Mouse (Mus musculus) ovary, postnatal 14 days (tissue): Measurements from ENCODE around the gene Osgepl1.
"Not testable (repeated sequence)": the region's sequence is repeated elsewhere in the genome, so short reads cannot be mapped to it uniquely, and the experiment has no call there.

ENCODE experiments used
- DNase-seq: peaks from one replicate; pipeline ENCODE4 v3.0.0; 2022; ENCODE audit warnings: low spot score

The Osgepl1 gene

DNA sequence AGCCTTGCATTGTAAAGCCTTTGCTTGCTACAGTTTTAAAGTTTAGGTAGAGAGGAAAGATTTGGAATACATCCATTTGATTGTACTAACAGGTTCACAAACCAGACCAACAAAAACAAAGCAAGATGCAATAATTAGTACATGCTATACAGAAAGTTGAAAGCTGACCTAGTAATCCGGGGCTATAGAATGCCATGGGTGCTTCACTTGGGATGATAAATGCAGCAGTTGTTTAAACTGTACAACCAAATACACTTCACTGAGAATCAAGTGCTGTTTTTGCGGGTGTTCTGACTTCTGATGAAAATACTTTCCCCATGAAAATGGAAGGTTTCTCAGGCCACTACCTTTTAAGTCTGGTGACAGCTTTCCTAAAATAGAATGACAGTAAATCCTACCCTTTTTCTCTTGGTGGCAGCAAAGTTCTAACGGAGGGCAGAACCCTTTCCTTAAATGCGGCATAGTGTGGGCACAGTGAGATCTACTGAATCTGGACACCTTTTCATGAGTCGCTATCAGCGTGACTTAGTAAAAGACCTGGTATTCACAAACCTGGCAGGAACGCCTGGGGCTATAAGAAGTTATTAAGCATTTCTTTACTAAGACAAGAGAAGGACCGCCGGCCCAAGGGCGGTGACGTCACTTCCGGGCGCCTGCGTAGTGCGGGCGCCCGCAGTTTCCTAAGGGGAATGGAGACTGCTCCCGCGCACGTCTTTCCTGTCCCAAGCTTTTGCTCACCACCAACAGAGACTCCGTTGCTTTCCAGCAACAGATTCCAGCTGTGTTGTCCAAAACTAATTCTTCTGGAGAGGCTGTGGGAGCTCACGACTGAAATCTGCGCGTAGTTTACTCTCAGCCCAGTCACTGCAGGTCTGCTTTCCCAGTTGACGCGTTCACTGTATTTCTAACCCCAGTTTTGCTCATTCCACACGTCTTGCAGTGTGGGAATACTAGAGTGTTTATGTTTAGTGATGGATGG lies at the start of gene Osgepl1:
TSS of gene Osgepl1 (plus strand) at position 636 of the 979 bp plus-strand sequence.
- DNase-seq: peak; percentile 71

DNA sequence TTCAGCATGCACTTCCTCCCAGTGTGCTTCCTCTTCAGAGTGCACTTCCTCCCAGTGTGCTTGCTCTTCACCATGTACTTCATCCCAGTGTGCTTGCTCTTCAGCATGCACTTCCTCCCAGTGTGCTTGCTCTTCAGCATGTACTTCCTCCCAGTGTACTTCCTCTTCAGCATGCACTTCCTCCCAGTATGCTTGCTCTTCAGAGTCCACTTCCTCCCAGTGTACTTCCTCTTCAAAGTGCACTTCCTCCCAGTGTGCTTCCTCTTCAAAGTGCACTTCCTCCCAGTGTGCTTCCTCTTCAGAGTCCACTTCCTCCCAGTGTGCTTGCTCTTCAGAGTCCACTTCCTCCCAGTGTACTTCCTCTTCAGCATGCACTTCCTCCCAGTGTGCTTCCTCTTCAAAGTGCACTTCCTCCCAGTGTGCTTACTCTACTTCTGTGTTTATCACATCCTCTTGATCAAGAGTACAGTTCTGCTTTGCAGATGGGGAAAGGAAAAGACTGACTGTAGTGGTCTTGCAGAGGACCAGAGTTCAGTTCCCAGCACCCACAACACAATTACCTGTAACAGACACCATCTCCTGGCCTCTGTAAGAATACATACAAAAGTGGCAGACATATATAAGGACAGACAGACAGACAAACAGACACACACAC lies 48.3 kb upstream of the Osgepl1 start:
- DNase-seq: not testable (repeated sequence)

DNA sequence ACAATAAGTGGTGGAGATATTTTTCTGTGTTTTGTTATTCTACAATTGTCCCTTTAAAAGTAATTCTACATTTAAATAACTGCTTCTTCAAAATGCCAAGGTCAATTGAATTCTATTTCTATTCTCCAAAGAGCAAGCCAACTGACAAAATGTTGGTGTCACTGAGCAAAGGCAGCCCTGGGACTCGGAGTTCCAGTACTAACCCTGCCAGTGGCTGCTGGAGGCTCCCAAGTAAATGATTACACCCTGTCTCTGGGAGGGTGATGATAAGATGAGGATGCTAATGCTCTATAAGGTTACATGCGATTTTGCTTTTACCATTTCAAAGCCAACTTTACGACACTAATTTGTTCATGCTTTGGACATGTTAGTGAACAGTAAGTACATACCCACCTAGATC lies 43.5 kb upstream of the Osgepl1 start:
- DNase-seq: no peak

- peak; percentile 3 for DNase-seq
These were observed 40.8 kb upstream of the Osgepl1 start for GRCm38 (mm10) chr1:53272646-53273045.

GRCm38 (mm10) chr1:53291197-53291596 lies 22.2 kb upstream of the Osgepl1 start:
- no peak for DNase-seq

- peak; percentile 93 for DNase-seq
These were observed 16.6 kb upstream of the Osgepl1 start, which contains the start of the genes Pms1, Ormdl1 and Gm28778 for GRCm38 (mm10) chr1:53296581-53297383. TSS of gene Pms1 (minus strand) at chr1:53297018. TSS of gene Ormdl1 (plus strand) at chr1:53297095. TSS of gene Gm28778 (plus strand) at chr1:53297111.

DNA sequence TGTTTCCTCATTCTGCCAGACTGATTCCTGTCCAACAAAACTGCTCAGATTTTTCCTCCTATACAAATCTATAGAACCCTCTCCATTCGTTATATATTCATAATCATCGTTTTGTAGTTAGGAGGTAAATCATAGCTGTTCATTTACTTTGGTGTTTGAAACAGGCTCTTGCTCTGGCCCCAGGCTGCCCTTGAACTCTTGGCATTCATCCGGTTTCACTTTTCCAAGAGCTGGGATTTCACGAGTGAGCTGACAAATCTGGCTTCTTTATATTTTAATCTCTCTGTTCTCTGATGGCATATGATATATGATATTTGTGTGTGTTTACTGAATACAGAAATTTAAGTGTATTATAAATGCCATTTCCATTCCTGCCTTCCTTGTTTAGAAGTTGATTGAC lies 12.9 kb upstream of the Osgepl1 start:
- DNase-seq: no peak

DNA sequence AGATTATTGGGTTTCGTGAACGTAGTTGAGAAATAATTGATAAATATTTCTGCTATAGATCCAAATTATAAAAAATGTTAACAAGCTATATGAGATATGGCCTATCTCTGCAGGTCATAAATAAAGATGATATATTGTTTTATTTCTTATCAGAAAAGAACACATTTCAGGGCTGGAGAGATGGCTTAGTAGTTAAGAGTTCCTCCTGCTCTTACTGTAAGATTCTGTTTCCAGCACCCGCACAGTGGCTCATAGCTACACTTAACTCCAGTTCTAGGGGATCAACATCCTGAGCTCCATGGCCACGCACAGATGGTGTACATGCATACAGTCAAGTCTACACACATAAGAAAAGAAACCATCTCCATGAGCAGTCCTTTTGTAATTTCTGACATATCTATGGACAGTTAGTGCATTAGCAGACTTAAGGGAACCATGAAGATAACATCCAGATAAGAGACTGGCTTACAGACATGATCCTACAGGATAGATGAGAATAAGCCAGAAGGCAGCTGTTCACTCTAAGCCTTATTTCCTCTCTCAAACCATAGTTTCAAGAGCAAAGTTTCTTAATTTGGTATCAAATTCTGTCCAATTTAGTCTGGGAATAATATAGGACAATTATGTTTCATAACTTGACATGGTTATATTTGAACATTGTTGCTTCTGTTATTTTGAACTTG lies 8.4 kb downstream of the Osgepl1 start:
- DNase-seq: no peak

GRCm38 (mm10) chr1:53323254-53323653 lies 9.8 kb downstream of the Osgepl1 start:
- no peak for DNase-seq

DNA sequence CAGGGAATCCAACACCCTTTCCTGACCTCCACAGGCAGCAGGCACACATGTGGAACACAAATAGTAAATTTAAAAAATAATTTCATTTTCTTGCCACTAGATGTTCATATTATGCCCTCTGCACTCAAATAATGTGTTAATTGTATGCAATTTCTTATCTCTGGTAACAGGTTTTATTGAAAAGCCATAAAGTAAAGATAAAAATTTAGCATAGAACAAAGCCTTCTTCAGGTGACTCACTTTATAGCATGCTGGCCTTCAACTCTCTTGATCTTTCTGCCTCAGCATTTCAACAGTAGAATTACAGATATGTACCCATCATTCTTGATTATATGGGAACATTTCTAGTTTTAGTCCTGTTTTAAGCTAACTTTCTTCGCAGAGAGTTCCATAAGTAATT lies 10.9 kb downstream of the Osgepl1 start:
- no peak for DNase-seq

GRCm38 (mm10) chr1:53324827-53325494 lies 11.5 kb downstream of the Osgepl1 start:
- no peak for DNase-seq

DNA sequence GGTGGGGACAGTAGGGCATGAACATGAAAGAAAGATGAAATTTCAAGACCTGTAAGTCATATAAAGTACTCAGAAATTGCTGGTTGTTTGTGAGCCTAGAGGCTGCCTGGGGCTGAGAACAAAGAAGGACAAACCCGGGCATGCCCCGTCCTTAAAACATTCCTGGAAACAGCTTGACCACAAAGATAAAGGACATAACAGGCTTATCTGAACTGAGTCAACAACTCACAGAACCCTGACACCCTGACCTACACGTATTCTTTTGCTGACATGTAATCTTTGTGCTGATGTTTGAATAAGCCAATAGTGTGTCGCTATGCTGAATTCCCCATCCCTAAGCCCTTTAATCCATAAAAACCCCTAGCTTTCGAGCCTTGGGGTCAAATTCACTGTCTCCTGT lies 20.1 kb downstream of the Osgepl1 start:
- DNase-seq: not testable (repeated sequence)

DNA sequence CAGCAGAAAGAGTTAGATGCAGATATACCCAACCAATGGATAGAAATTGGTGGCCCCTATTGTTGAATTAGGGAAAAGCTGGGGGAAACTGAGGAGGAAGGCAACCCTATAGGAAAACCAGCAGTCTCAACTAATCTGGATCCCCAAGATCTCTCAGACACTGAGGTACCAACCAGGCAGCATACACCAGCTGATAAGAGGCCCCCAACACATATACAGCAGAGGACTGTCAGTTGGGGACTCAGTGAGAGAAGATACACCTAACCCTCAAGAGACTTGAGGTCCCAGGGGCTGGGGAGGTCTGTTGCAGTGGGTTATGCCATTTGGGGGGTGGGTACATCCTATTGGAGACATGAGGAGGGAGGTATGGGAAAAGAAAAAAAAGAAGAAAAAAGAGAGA lies 22.0 kb downstream of the Osgepl1 start:
- DNase-seq: no peak

DNA sequence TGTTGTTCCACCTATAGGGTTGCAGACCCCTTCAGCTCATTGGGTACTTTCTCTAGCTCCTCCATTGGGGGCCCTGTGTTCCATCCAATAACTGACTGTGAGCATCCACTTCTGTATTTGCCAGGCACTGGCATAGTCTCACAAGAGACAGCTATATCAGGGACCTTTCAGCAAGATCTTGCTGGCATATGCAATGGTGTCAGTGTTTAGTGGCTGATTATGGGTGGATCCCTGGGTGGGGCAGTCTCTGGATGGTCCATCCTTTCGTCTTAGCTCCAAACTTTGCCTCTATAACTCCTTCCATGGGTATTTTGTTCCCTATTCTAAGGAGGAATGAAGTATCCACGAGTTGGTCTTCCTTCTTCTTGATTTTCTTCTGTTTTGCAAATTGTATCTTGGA lies 24.0 kb downstream of the Osgepl1 start:
- DNase-seq: not testable (repeated sequence)

DNA sequence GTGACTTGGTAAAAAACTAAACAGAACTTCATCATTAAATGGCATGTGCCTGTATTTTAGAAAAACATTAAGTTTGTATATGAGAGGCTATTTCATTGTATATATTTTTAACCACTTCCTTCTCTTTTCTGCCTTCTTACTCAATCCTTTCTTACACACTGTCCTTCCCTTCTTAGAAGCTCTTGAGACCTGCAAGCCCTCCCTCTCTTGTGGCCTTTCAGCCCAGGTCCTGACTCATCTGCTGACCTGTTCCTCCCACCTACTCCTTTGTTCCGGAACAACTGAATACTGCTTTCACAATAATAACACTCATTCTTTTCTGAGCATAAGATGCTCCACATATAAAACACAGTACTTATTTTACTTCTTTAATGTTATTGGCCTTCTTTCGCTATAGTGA lies 27.6 kb downstream of the Osgepl1 start:
- DNase-seq: no peak

GRCm38 (mm10) chr1:53352327-53353261 lies 39.2 kb downstream of the Osgepl1 start, which contains the start of the genes Asdurf, Gm28551 and Asnsd1:
TSS of gene Asdurf (minus strand) at chr1:53352619.
TSS of gene Gm28551 (minus strand) at chr1:53352667.
TSS of gene Asnsd1 (minus strand) at chr1:53352752.
- peak; percentile 95 for DNase-seq

DNA sequence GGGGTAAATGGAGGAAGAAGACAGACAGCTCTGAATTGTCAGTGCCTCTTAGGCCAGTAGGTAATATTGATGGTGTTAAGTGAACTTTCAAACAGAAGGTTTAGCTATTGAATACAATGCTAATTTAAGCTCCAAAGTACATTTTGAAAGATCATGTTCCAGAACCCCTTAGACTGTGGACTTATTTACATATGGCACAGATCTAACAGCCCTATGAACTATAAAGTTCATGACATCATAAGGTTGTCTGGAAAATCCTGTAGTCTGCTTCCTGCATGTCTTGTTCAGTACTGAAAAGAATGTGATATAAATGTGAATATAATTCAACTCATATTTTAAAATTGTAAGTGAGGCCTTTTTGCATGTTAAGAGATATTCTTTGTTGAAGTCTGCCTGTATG lies 45.6 kb downstream of the Osgepl1 start:
- no peak for DNase-seq
